Mouse (Mus musculus): ENCODE data around the gene Apba1. TPM values are rescaled to one million over a fixed set of nuclear protein-coding genes. Genes with fewer than 3 reads are reported as not detected.

Apba1 gene
- total RNA-seq, 4 experiments from 2014 or later, result 124 to 130 (median 127) TPM

GRCm38 (mm10) chr19:23968862-23969225 lies 210.2 kb downstream of the Apba1 start:
- DNase-seq (ENCODE audit: low spot score in 2 of 2), result no peak

GRCm38 (mm10) chr19:23970374-23970773 lies 211.7 kb downstream of the Apba1 start:
- DNase-seq (ENCODE audit: low spot score in 2 of 2), result no peak

GRCm38 (mm10) chr19:23971391-23971790 lies 212.7 kb downstream of the Apba1 start:
- DNase-seq (ENCODE audit: low spot score in 2 of 2), result no peak

- DNase-seq (ENCODE audit: low spot score in 2 of 2), result no peak
These were observed 214.4 kb downstream of the Apba1 start for GRCm38 (mm10) chr19:23972881-23973649.

GRCm38 (mm10) chr19:23977901-23978443 lies 219.3 kb downstream of the Apba1 start:
- no peak for DNase-seq (ENCODE audit: low spot score in 2 of 2)

GRCm38 (mm10) chr19:23980598-23980997 lies 221.9 kb downstream of the Apba1 start:
- peak; percentile 48 to 57 for DNase-seq (ENCODE audit: low spot score in 2 of 2)

- no peak for DNase-seq (ENCODE audit: low spot score in 2 of 2)
These were observed 225.5 kb downstream of the Apba1 start for GRCm38 (mm10) chr19:23984186-23984585.

GRCm38 (mm10) chr19:23987291-23987690 lies 228.6 kb downstream of the Apba1 start:
- DNase-seq (ENCODE audit: low spot score in 2 of 2), result no peak

GRCm38 (mm10) chr19:23988166-23988565 lies 229.5 kb downstream of the Apba1 start:
- no peak for DNase-seq (ENCODE audit: low spot score in 2 of 2)

- DNase-seq (ENCODE audit: low spot score in 2 of 2), result no peak
These were observed 237.2 kb downstream of the Apba1 start for GRCm38 (mm10) chr19:23995766-23996399.

Other genes with a start within 250 kb of the Apba1 start
- gene 1700028P14Rik, start 106.1 kb upstream of the Apba1 start, total RNA-seq (2022), result 1 to 10 TPM; 1.1 to 3.0 (median 2.3) TPM
- gene Ptar1, start 71.5 kb upstream of the Apba1 start, total RNA-seq (2022), result 10 to 100 TPM; 35.1 to 47.1 (median 39.8) TPM

All from layer of hippocampus, adult 8-10 months (tissue).